Mouse (Mus musculus) embryonic facial prominence, embryonic 12.5 days (tissue): ENCODE results near the gene Ppp1r36. TPM values are rescaled to one million over a fixed set of nuclear protein-coding genes. Genes with fewer than 3 reads are reported as not detected.

Experiments
- ATAC-seq: fragments of 200-750 bp; cut with Nextera tagmentation; 2 replicates; pipeline ENCODE4 v1.8.0; 2017; ENCODE audit not compliant: insufficient number of reproducible peaks, insufficient read depth, low FRiP score, low TSS enrichment
- H3K27ac ChIP-seq: fragments of 300-500 bp; sonication (generic); 2 replicates; pipeline ENCODE4 v1.5.1; 2016; ENCODE audit warnings: mild to moderate bottlenecking
- H3K27me3 ChIP-seq: fragments of 300-500 bp; sonication (generic); 2 replicates; pipeline ENCODE4 v1.6.1; 2016; ENCODE audit warnings: mild to moderate bottlenecking, moderate library complexity
- H3K36me3 ChIP-seq: fragments of 300-500 bp; sonication (generic); 2 replicates; pipeline ENCODE4 v1.6.1; 2016; ENCODE audit warnings: mild to moderate bottlenecking
- H3K4me1 ChIP-seq: fragments of 300-500 bp; sonication (generic); 2 replicates; pipeline ENCODE4 v1.6.1; 2016
- H3K4me2 ChIP-seq: fragments of 300-500 bp; sonication (generic); replicated peaks from 2 replicates; pipeline ENCODE4 v1.6.1; 2016; ENCODE audit warnings: mild to moderate bottlenecking, moderate library complexity
- H3K4me3 ChIP-seq: fragments of 300-500 bp; sonication (generic); 2 replicates; pipeline ENCODE4 v1.5.1; 2016; ENCODE audit warnings: mild to moderate bottlenecking
- H3K9ac ChIP-seq: fragments of 300-500 bp; sonication (generic); 2 replicates; pipeline ENCODE4 v1.6.1; 2016; ENCODE audit warnings: mild to moderate bottlenecking, moderate library complexity
- H3K9me3 ChIP-seq: fragments of 300-500 bp; sonication (generic); 2 replicates; pipeline ENCODE4 v1.6.1; 2016; ENCODE audit warnings: mild to moderate bottlenecking, moderate library complexity
- WGBS: fragments of 180-500 bp; shearing (Covaris S2); methylation state at CpG from one replicate; pipeline ENCODE4 v1.1.7; 2016; 5-methylcytosine and 5-hydroxymethylcytosine counted together
- polyA plus RNA-seq: library from polyadenylated mRNA; unstranded; fragments of >200 nt; fragmentation: Nextera tagmentation; extraction: Ambion mirVana; gene quantifications from 2 replicates; pipeline ENCODE4 v1.2.1, GENCODE M21; 2016

The Ppp1r36 gene
- polyA plus RNA-seq, 1 experiment from 2014 or later: 2.1 TPM

DNA sequence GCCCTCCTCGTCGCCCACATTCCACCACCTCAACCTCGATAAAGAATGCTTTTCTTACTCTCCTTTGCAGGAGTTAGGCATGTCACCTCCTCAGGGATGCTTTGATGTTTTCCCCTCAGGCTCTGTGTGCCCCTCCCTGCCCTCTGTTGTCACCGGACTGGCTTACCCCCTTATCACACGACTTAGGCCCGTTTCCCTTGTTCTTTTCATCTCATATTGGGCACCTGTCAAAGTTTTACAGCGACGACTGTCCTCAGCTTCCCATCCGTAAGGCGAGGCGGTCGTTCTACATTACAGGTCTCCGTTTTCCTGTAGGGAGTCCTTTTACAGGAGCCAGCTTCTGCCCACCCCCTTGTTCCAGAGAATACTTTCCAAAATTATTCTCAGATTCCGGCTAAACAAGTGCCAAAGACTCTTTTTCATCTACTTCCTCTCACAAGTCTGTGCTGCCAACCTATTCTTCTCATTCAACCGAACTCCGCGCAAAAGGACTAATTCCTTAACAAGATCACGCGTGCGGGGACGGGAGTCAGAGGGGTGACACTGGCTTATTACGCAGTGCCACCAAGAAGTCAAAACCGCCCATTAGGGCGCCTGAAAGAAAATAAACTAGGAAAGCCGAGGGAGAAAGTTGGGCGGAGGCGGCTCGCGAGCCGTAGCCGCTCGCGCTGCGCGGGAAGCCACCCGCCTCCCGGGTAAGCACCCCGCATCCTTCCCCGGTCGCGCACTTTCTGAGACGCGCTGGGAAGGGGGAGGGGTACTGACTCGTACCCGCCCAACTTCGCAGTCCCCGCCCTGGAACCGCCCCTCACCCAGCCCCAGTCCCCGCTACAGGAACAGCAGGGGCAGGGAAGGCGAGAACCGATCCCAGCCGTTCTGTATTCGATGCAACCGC lies 14.1 kb upstream of the Ppp1r36 start:
- Histone ChIP-seq H3K9ac (peak overlapping the region; percentile 59), H3K27ac (peak overlapping the region; percentile 85), H3K27me3 (peaks cover 41% of the 10 kb centered on the region), H3K4me2 (peak overlapping the region; percentile 84), H3K36me3 (no peaks in the 10 kb centered on the region), H3K4me3 (peak overlapping the region; percentile 62), H3K4me1 (peaks cover 21% of the 10 kb centered on the region), H3K9me3 (no peaks in the 10 kb centered on the region)
- under 1% methylated on average over 54 of the region's 54 CpGs for WGBS
- peak; percentile 89 for ATAC-seq

DNA sequence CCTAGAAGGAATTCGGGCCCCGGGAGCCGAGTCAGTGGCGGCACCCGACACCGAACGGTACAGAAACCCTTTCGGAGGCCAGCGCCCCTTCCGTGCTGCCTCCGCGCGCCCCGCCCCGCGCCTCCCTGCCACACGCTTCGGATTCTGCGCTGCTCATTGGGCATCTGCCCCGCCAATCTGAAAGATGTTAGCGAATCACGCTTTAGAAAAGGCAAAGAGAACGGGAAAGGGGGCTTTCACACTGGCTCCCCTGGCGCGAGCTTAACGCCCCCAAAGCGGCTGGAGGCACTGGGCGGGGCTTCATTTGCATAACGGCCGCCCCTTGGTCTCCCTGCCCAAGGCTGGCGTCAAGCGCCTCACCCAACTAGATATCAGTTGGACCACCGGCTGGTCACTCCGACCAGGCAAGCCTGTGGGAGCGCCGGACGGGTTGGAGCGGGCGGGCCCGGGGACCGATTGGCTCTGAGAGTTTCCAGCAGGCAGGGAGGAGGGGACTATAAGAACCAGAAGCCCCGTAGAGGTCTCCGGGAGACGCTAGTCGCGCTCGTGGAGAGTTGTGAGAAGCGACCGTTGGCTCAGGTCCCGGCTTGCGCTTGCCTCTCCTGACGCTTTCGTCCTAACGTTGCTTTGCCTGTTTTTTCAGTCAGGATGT lies 13.3 kb upstream of the Ppp1r36 start, which contains the start of gene Hspa2:
TSS of gene Hspa2 (plus strand) at position 291 of the 652 bp plus-strand sequence.
- Histone ChIP-seq H3K27ac (peak within 1 kb of the TSS; percentile 85), H3K9ac (peak within 1 kb of the TSS; percentile 59), H3K4me2 (peak within 1 kb of the TSS; percentile 84), H3K36me3 (no peaks in the 10 kb centered on the region), H3K27me3 (peaks cover 41% of the 10 kb centered on the region), H3K9me3 (no peaks in the 10 kb centered on the region), H3K4me3 (peak within 1 kb of the TSS; percentile 62), H3K4me1 (peaks cover 21% of the 10 kb centered on the region)
- ATAC-seq: peak; percentile 97
- under 1% methylated on average over 54 of the region's 54 CpGs for WGBS

DNA sequence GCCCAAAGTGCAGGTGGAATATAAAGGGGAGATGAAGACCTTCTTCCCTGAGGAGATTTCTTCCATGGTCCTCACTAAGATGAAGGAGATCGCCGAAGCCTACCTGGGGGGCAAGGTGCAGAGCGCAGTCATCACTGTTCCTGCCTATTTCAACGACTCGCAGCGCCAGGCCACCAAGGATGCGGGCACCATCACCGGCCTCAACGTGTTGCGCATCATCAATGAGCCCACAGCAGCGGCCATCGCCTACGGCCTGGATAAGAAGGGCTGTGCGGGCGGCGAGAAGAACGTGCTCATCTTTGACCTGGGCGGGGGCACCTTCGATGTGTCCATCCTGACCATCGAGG lies 12.5 kb upstream of the Ppp1r36 start:
- ATAC-seq: no peak
- Histone ChIP-seq H3K4me3 (peak overlapping the region; percentile 62), H3K4me2 (peak overlapping the region; percentile 84), H3K9ac (no peak overlapping the region), H3K4me1 (peaks cover 21% of the 10 kb centered on the region), H3K9me3 (no peaks in the 10 kb centered on the region), H3K36me3 (no peaks in the 10 kb centered on the region), H3K27ac (no peak overlapping the region), H3K27me3 (peaks cover 41% of the 10 kb centered on the region)
- WGBS: 9% methylated on average over 20 of the region's 20 CpGs

DNA sequence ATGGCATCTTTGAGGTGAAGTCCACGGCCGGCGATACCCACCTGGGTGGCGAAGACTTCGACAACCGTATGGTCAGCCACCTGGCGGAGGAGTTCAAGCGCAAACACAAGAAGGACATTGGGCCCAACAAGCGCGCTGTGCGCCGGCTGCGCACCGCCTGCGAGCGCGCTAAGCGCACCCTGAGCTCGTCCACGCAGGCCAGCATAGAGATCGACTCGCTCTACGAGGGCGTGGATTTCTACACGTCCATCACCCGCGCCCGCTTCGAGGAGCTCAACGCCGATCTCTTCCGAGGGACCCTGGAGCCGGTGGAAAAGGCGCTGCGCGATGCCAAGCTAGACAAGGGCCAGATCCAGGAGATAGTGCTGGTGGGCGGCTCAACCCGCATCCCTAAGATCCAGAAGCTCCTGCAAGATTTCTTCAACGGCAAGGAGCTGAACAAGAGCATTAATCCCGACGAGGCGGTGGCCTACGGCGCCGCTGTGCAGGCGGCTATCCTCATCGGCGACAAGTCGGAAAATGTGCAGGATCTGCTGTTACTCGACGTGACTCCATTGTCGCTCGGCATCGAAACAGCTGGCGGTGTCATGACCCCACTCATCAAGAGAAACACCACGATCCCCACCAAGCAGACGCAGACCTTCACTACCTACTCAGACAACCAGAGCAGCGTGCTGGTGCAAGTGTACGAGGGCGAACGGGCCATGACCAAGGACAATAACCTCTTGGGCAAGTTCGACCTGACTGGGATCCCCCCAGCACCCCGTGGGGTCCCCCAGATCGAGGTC lies 12.0 kb upstream of the Ppp1r36 start:
- Histone ChIP-seq H3K4me3 (peak overlapping the region; percentile 62), H3K9ac (no peak overlapping the region), H3K36me3 (no peaks in the 10 kb centered on the region), H3K27me3 (peaks cover 41% of the 10 kb centered on the region), H3K4me1 (peaks cover 21% of the 10 kb centered on the region), H3K4me2 (peak overlapping the region; percentile 84), H3K9me3 (no peaks in the 10 kb centered on the region), H3K27ac (no peak overlapping the region)
- 4% methylated on average over 64 of the region's 64 CpGs for WGBS
- ATAC-seq: no peak

DNA sequence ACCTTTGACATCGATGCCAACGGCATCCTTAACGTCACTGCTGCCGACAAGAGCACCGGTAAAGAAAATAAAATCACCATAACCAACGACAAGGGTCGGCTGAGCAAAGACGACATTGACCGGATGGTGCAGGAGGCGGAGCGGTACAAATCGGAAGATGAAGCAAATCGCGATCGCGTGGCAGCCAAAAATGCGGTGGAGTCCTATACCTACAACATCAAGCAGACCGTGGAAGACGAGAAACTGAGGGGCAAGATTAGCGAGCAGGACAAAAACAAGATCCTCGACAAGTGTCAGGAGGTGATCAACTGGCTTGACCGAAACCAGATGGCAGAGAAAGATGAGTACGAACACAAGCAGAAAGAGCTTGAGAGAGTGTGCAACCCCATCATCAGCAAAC lies 11.4 kb upstream of the Ppp1r36 start:
- H3K36me3 ChIP-seq: no peaks in the 10 kb centered on the region
- ATAC-seq: no peak
- H3K27me3 ChIP-seq: peaks cover 41% of the 10 kb centered on the region
- peak overlapping the region; percentile 84 for H3K4me2 ChIP-seq
- 2% methylated on average over 23 of the region's 23 CpGs for WGBS
- no peaks in the 10 kb centered on the region for H3K9me3 ChIP-seq
- H3K27ac ChIP-seq: no peak overlapping the region
- peaks cover 21% of the 10 kb centered on the region for H3K4me1 ChIP-seq
- no peak overlapping the region for H3K9ac ChIP-seq
- H3K4me3 ChIP-seq: peak overlapping the region; percentile 62

DNA sequence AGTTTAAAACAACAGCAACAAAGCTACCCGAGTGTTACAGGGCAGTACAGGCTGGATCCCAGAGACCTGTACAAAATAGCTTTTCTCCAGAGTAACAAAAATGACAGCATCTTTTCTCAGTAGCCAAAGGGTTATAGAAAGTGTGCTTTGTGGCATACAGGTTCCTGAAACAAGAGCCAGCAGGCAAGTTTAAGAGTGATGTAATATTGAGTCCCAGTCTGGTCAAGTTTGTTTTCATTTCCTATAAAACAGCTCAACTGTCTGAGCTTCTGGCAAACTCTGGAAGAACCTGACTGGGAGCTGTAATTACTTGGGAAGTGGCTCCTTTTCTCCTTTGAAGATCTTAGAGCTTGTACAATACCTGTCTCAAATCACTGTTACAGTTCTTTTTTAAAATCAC lies 10.2 kb upstream of the Ppp1r36 start:
- 30% methylated on average over 1 of the region's 1 CpGs for WGBS
- H3K4me2 ChIP-seq: no peak overlapping the region
- H3K9me3 ChIP-seq: no peaks in the 10 kb centered on the region
- peaks cover 21% of the 10 kb centered on the region for H3K4me1 ChIP-seq
- no peak overlapping the region for H3K9ac ChIP-seq
- no peak overlapping the region for H3K27ac ChIP-seq
- ATAC-seq: no peak
- peaks cover 39% of the 10 kb centered on the region for H3K27me3 ChIP-seq
- H3K4me3 ChIP-seq: no peak overlapping the region
- no peaks in the 10 kb centered on the region for H3K36me3 ChIP-seq

DNA sequence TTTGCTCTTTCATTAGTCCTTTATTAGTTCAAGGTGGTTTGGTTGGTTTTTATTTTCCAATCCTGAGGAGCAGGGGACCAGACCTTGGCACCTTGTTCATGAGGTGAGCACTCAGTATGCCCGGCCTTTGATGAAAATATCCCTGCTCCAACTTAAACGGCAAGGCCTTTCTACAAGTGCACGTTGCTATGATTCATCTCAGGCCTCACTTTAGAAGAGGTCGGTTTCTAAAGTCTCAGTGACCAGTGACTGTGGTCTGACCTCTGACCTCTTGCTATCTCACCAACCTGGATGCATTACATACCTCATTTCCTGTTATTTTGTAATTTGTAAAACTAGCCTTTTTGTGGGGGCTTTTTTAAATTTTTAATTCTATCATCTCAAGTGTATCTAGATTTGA lies 8.2 kb upstream of the Ppp1r36 start:
- H3K4me3 ChIP-seq: no peak overlapping the region
- H3K27ac ChIP-seq: no peak overlapping the region
- ATAC-seq: no peak
- H3K4me1 ChIP-seq: peaks cover 17% of the 10 kb centered on the region
- H3K36me3 ChIP-seq: no peaks in the 10 kb centered on the region
- 18% methylated on average over 4 of the region's 4 CpGs for WGBS
- no peaks in the 10 kb centered on the region for H3K9me3 ChIP-seq
- no peak overlapping the region for H3K4me2 ChIP-seq
- no peak overlapping the region for H3K9ac ChIP-seq
- peaks cover 33% of the 10 kb centered on the region for H3K27me3 ChIP-seq

DNA sequence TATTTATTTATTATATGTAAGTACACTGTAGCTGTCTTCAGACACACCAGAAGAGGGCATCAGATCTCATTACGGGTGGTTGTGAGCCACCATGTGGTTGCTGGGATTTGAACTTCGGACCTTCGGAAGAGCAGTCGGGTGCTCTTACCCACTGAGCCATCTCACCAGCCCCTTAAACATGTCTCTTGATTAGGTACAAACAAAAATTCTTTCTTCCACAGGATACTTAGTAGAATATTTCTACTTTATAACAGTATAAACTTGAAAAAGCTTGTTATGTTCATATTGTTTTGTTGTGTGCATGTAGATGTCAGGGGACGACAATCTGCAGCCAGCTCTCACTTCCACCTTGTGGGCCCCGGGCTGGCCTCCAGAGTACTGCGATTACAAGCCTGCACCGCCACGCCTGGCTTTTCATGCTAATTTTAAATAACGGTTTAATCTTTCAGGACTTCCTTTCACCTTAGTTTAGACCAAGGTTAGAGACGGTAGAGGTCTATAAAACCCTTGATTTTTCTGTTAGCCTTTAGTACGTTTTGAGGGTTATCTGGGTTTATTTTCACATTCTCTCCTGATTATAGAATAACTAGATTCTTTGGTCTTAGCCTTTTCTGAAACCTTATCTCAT lies 1.8 kb upstream of the Ppp1r36 start:
- H3K9ac ChIP-seq: no peak overlapping the region
- no peak for ATAC-seq
- 75% methylated on average over 11 of the region's 12 CpGs for WGBS
- H3K4me1 ChIP-seq: no peaks in the 10 kb centered on the region
- H3K4me3 ChIP-seq: no peak overlapping the region
- no peaks in the 10 kb centered on the region for H3K27me3 ChIP-seq
- H3K27ac ChIP-seq: no peak overlapping the region
- H3K36me3 ChIP-seq: no peaks in the 10 kb centered on the region
- H3K9me3 ChIP-seq: no peaks in the 10 kb centered on the region
- H3K4me2 ChIP-seq: no peak overlapping the region

DNA sequence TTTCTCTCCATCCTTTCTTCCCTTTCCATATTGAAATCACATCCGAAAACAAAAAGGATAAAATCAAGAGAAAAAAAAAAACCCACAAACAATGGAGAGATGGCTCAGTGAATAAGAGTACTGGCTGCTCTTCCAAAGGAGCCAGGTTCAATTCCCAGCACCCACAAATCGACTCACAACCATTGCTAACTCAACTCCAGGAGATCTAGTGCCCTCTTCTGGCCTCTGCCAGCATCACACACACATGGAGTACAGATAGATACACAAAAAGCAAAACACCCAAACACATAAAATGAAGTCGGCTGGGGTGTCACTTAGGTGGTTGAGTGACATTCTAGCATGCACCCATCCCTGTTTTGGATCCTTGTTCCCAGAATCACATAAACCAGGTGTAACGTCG lies 1.0 kb downstream of the Ppp1r36 start:
- Histone ChIP-seq H3K27ac (no peak overlapping the region), H3K36me3 (no peaks in the 10 kb centered on the region), H3K4me1 (no peaks in the 10 kb centered on the region), H3K4me2 (no peak overlapping the region), H3K9ac (no peak overlapping the region), H3K4me3 (no peak overlapping the region), H3K27me3 (no peaks in the 10 kb centered on the region), H3K9me3 (no peaks in the 10 kb centered on the region)
- ATAC-seq: no peak
- 94% methylated on average over 5 of the region's 5 CpGs for WGBS

DNA sequence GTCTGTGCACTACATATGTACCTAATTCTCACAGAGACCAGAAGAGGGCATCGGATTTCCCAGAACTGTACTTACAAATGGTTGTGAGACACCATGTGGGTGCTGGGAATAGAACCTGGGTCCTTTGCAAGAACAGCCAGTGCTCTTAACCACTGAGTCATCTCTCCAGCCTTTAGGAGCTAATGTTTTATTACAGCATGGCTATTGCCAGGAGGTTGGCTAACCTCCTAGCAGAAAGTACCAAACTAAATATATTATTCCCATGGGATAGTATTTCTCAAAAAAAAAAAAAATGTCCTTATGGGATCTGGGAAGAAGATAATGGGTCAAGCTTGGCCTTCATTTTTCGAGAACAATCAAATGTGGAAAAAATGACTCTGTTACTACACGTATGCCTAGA lies 7.9 kb downstream of the Ppp1r36 start:
- no peak overlapping the region for H3K4me3 ChIP-seq
- peaks cover 4% of the 10 kb centered on the region; the same call in 1 of the 2 replicates for H3K4me1 ChIP-seq
- ATAC-seq: no peak
- no peak overlapping the region for H3K27ac ChIP-seq
- H3K36me3 ChIP-seq: no peaks in the 10 kb centered on the region
- no peaks in the 10 kb centered on the region for H3K27me3 ChIP-seq
- no peak overlapping the region for H3K9ac ChIP-seq
- 83% methylated on average over 3 of the region's 3 CpGs for WGBS
- H3K9me3 ChIP-seq: no peaks in the 10 kb centered on the region
- no peak overlapping the region for H3K4me2 ChIP-seq

DNA sequence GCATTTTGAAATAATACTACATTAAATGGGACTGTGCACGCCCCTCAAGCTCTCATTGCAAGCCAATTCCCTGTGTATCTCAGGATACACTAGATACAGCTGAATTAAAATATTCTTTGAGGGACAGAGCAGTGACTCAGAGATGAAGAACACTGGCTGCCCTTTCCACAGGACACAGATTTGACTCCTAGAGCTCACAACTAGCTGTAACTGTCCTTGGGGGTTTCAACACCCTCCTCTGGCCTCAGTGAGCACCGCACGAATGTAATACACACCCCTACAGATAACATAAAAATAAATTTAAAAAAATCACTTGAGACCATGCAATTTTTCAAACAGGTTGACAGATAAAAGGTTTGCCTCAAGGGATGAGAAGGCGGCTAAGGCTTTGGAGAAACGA lies 10.2 kb downstream of the Ppp1r36 start:
- no peak overlapping the region for H3K27ac ChIP-seq
- ATAC-seq: no peak
- H3K27me3 ChIP-seq: no peaks in the 10 kb centered on the region
- 57% methylated on average over 5 of the region's 5 CpGs for WGBS
- no peak overlapping the region for H3K9ac ChIP-seq
- H3K4me1 ChIP-seq: peaks cover 4% of the 10 kb centered on the region; the same call in 1 of the 2 replicates
- peak overlapping the region; percentile 17; the same call in 1 of the 2 replicates for H3K4me2 ChIP-seq
- no peak overlapping the region for H3K4me3 ChIP-seq
- no peaks in the 10 kb centered on the region for H3K9me3 ChIP-seq
- H3K36me3 ChIP-seq: no peaks in the 10 kb centered on the region
